Mouse (Mus musculus): ENCODE measurements around the gene Slc9a3r1.

The Slc9a3r1 gene

DNA sequence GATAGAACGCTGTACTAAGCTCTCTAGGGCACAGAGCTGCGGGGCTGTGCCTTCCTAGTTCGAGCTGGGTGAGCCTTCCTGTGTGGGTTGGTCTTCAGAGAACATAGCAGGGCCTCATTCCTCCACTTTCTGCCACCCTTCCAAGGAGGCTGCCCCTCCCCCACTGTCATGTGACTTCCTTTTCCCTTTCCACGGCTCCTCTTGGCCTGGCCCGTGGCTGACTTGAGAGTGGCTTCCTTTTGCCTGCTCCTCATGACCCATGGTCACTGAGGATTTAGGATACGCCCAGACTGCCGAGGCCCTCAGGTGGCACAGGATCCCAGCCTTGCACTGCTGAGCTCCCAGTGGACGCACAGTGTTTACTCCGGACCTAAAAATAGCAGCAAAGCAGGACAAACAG, 29.0 kb downstream of the Slc9a3r1 start:
- DNase-seq (ENCODE audit: low spot score) = no peak

DNA sequence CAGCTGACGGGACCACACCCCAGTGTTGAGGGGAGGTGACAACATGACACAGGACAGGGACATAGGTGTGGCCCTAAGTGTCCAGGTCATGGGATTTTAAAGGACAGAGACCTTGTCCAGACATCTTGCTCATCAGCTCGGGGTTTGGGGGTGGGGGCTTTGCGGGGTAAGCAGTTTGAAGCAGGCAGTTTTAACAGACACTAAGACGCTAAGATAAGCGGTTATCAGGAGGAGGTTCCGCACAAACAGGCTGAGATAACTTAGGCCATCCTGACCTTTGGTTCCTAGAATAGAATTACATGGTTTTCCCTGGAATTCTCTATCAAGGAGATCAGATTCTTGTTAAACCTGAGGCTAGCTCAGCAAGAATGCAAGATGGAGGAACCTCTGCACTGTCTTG, 31.6 kb downstream of the Slc9a3r1 start:
- no peak for DNase-seq (ENCODE audit: low spot score)

DNA sequence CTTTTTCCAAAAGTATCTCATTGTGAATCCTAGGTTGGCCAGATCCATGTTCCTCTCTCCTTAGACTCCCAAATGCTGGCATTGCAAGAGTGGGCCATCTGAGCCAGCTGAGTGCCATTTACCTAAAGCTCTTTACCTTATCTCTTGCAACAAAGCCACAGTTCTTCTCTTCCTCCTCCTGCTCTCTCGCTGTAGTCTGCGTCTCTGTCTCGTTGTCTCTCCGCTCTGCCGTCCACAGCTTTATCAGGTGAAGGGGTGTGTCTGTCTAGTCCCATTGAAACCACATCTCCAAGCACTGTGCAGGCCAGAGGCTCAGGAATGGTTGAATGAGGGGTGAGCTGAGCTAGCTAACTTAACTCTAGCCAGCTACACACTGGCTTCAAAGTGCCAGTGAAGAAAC, 32.8 kb downstream of the Slc9a3r1 start:
- no peak for DNase-seq (ENCODE audit: low spot score)

DNA sequence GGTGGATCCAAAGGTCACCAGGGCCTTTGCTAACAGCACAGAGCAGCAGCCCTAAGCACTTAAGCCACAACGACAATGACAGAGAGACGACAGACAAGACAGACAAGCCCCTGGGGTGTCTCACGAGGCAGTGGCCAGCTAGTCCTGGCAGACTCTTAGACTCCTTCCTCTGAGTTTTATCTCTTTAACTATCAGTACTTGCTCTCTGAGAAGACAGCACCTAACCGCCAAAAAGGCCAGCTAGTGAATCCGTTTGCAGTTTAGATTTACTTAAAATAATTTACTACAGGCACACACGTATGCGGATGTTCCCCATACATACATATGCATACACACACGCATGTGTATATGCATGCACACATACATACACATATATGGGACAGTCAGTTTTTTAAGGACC, 34.4 kb downstream of the Slc9a3r1 start:
- no peak for DNase-seq (ENCODE audit: low spot score)

DNA sequence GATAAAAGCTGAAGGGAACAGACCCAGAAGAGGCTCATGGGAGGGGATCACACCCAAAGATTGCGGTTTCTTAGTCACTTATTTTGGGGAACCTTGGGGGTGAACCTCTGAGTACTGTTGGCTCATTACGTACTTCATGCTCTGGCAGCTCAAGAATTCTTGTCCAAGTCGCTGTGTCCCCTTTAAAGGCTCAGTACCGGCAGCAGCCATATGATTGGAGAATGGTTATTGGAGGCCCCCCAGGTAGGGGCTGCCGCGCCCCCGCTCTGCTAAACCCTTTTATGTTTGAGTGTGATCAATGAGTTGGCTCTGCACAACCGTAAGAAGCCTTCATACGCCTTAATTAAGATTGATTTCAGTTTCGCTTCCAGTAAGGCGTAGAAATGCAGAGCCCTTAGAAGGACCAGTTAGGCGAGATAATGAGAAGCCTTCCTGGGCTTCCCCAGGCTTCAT, 35.8 kb downstream of the Slc9a3r1 start:
- DNase-seq (ENCODE audit: low spot score) = no peak

DNA sequence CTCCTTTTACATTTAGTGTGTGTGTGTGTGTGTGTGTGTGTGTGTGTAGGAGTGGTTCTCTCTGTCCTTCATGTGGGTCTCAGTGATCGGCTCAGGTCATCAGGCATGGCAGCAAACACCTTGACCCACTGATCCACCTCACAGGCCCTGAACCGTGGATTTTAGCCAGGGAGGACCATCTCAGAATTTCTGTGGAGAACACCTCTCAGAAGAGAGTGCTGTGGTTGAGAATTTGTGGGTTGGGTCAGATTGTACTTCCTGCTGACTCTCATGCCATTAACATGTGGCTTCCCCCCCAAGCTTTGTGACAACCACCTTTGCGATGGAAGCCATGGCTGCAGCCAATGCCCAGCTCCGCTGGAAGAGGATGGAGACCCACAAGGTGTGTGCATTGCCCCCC, 37.4 kb downstream of the Slc9a3r1 start:
- no peak for DNase-seq (ENCODE audit: low spot score)

DNA sequence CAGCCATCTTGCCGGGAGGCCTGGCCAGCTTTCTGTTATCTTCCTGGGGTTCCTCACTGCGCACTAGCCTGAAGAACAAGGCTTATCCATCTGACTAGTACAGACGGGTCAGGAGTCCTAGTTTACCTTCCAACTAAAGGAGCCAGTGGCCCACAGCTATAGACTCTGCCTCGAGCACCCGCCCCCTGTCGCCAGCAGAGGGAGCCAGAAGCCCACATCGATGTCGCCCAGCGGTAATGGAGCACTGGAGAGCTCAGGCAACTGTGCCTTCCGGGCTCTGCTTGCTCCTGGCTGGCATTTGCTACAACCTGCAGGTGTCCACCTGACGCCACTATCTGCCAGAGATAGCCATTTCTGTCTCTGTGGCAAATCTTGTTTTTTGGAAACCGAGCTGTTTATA, 39.2 kb downstream of the Slc9a3r1 start:
- DNase-seq (ENCODE audit: low spot score) = peak; percentile 69

DNA sequence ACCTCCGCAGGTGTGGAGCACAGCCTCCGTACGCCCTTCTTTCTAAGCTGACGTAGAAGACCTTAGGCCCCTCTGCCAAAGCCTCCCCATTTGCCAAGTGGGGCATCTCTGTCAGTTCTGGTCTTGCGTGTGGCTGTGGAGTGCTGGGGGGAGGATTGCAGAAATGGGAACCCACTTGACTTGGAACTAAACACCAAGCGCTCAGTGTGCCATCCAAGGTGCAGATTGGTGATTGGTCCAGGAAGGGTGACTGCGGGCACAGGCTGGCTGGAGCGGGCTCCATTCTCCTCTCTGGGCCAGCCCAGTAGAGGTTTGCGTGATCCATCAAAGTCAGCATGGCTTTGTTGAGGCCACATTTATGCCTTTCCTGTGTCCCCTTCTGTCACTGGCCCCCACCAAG, 39.6 kb downstream of the Slc9a3r1 start:
- DNase-seq (ENCODE audit: low spot score) = no peak

DNA sequence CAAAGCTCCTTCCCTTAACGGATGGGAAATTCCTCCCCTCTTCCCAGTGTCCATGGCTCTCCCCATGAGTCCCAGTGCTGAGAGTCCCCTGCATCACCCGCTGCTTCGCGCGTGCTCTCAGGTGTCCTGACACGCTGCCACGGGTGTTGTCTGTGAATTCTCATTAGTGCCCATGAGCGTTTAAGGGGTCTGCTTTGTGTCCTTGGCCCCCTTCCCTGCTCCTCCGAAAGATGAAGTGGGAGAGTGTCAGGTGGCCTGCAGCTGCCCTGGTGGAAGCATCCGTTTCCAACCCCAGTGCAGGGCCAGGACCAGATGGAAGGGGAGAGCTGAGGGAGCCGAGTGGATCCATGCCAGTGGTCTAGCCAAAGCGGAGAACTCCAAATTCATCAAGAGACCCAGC, 45.0 kb downstream of the Slc9a3r1 start:
- no peak for DNase-seq (ENCODE audit: low spot score)

DNA sequence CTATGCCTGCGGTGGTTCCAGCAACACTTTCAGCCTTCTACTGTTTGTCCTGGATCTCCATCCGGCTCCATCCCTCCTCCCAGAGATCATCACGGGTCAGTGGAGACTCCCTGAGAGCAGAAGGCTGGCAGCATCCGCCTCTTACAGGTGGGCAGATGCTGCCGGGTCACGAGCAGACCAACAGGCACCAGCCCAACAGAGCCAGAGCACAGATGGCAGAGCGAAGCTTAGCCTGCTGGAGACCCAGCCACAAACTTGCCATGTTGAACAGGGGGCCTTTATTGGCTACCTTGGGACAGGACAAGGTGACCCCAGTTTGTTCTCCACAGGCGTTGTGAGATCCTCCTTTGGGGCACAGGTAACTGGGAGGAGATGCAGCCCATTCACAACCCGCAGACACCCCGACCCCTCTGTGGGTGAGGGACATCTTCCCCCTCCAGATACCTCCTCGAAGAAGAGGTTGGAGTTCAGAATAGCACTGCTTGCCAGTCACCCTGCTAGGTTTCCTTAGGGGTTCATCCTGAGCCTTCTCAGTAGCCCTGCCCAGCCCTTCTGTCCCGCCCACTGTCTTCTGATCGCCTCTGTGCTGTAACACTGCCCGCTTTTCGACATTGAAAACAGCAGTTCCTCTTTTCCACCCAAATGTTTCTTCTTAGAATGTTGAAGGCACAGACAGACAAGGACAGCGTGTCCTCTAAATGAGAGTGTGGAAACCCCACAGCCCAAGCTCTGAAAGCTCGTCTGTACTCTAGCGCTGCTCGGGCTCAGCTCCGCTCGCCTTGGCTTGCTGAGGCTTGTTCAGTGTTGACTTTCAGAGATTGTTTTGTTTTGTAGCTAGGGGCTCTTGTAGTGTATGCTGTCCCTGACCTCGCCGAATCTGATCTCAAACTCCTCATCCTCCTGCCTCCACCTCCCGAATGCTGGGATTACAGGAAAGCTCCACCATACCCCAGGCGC, 45.9 kb downstream of the Slc9a3r1 start:
- no peak for DNase-seq (ENCODE audit: low spot score)

DNA sequence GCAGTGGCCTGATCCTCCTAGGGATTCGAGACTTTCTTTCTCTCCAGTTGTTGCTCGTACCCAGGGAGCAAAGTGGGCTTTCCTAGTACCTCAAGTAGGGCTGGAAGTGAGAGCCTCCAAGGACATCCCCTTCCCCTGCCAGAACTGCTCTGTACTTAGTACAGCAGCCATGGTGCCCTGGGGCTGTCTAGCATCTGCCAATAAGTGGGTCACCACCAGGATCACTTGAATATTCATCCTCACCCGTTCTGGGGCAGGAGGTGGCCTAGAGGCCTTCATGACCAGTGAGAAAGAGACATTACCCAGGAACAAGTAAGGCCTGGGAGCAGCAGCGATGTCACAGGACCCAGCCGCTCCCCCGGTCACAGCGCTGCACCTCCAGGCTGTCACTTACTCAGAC, 46.8 kb downstream of the Slc9a3r1 start:
- no peak for DNase-seq (ENCODE audit: low spot score)

DNA sequence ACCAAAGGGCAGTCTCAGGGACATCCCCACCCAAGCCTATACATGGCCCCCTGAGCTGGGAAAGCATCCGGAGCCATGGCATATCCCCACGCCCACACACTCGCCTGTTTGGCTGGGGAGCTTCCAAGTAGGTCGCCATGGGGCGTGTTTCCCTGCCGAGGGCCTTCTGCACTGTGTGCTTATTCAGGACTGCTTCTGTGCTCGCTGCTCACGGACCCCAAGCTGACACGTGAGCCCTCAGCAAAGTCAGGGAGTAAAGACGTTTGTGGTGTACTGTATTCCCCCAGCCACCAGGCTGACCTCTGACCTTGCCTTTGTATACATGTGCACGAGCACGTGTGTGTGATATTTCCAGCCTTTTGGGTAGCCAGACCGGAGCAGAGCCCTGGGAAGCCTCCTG, 49.0 kb downstream of the Slc9a3r1 start:
- DNase-seq (ENCODE audit: low spot score) = no peak

DNA sequence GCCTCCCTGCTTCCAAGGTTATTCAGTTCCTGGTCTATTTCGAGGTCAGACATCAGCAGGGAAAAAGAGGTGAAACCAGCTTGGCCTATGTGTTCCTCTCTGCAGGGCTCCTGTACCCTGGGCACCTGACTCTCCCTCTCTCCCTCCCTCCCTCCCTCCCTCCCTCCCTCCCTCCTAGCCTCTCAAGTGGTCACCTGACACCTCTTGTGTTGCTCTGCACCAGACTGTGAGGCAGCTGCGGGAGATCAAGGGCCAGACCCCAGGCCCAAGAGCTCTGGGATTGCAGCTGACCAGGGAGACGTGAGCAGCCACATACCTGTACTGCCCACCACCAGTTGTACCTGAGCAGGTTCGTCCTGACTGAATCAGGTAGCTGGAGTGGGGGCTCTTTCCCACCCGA, 52.0 kb downstream of the Slc9a3r1 start:
- DNase-seq (ENCODE audit: low spot score) = no peak

DNA sequence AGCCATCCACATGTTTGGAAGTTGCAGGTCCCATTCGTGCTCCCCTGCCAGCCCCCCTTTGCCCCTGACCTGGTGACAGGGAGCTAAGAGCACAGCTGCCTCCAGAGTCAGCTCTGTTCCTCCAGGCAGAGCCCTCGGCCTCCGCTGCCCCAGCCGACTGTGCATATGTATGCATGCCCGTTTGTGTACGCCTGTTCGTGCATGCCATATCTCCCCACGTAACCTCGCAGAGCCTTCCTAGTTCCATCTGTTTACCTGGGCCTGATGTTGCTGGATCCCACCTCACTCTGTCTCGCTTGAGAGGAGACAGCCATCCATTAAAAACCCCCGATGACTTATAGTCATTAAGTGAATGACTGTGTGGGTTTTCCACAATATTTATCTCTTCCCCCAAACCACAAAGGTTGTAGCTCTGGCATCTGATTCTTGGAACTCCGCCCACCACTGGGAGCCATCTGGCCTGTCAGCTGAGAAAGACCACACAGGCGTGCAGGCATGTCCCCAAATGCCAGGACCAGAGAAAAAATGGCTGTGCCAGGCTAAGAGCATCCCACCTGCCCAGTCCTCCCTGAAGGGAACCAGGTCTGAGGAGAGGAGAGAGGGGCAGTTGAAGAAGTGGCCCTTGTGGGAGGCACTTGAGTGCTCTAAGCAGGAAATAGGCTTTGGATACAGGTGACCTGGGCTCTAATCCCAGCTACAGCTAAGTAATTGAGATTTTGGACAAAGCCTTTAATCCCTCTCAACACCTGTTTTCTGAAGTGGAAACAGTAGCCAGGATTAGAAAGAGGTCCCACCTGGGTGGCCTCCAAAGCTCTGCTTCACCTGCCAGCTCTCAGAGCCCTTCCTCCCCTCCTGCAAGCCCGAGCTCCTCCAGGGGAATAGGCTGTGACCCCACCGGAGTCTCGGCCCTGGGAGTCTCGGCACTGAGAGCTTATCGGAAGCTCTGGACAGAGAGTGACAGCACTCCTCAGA, 54.6 kb downstream of the Slc9a3r1 start:
- DNase-seq (ENCODE audit: low spot score) = no peak

DNA sequence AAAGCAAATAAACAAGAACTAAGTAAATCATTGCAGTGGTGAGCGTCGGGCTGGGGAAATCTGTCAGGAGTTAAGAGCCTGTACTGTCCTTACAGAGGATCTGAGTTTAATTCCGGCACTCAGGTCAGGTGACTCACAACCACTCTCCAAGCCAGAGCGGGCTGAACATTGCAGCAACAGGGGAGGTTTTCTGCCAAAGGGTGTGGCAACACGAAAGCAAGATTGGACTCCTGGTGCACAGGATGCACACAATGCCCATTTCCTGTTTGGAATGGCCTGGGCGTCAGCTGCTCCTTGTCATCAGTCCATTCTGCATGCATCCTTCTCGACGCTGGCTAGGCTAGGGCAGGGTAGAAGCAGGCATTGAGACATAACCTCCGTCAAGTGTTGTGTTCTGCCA, 56.1 kb downstream of the Slc9a3r1 start:
- no peak for DNase-seq (ENCODE audit: low spot score)

DNA sequence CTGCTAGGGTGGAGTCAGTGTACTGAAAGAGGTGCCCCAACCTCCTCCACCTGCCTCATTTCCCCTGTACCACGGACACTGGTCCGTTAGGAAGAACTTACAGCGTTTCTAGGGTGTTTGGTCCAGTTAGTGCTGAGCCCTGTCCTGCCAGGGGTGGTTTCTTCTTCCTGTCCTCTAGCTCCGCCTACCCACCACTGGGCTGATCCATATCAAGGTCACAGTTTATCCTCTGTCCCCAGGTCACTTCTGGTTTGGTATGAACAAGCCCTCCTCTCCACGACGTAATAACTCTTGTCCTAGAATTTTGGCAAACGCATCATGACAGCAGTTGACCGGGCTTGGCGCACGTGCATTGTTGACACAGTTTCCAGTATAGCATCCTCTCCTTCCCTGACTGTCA, 56.5 kb downstream of the Slc9a3r1 start:
- DNase-seq (ENCODE audit: low spot score) = no peak

DNA sequence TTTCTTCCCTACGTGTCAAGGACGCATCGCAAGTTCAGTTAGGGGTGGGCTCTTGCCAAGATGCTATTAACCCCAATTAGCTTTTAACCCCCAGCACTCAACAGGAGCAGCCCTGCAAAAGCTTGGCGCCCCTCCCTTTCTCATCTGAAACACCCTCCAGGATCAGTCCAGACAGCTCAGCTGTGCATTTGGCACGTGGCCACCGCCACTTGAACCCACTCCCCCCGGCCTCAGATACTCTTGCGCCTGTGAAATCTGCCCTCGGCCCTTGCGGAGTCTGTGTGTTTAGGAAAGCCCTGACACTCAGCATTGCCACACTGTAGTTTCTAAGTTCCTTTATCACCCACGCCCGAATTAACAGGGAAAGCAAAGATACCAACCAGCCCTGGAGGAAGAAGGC, 58.9 kb downstream of the Slc9a3r1 start:
- no peak for DNase-seq (ENCODE audit: low spot score)

DNA sequence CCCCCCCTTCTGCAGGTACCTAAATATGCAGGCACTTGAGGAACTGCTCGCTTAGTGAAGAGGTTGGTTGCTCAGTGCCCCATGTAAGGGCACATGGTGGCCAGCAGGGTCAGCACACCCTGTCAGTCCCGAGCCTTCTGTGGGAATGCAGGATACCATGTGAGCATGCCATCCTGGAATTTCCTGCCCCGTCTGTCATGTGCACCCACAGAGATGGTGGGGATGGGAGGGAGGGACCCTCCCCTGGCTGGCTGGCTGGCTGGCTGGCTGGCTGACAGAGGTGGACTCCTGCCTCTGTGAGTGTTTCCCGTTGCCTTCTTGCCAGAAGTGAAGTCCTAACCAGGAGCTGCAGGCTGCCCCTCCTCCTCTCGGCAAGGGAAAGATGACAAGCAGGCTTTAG, 59.4 kb downstream of the Slc9a3r1 start:
- DNase-seq (ENCODE audit: low spot score) = no peak

DNA sequence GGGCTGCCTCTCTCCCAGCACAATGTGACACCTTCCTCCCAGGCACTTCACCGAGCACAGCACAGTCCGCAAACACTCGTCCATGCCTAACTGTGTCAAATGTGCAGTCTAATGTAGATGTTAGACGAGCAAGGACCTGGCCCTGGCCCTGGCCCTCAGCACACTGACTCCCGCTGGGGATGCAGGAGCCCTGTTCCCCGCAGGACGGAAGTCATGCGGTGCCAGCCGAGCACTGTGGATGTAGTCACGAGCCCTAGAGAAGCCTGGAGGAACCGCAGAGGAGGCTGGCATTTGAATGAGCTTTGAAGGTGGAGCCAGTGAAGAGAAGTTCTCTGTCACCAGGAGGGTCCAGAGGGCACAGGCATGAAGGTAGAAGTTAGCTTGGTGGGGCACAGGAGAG, 60.3 kb downstream of the Slc9a3r1 start:
- DNase-seq (ENCODE audit: low spot score) = no peak

DNA sequence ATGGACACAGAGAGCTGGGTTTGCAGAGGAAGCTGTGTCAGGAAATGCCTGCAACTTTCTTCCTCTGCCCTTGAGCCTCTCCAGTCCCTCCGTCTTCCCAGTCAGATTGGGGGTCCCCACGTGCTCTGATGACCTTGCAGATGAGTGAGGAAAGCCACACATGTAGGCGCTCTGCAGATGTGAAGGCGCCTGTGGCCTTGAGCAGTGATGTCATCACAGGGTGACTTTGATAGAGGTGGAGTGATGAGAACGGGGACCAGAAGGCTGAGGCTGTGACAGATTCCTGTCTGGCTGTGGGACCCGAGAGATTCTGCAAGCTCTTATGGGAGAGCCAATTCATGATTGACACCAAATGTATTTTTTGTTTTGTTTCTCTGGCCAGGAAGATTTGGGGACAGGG, 60.7 kb downstream of the Slc9a3r1 start:
- no peak for DNase-seq (ENCODE audit: low spot score)

DNA sequence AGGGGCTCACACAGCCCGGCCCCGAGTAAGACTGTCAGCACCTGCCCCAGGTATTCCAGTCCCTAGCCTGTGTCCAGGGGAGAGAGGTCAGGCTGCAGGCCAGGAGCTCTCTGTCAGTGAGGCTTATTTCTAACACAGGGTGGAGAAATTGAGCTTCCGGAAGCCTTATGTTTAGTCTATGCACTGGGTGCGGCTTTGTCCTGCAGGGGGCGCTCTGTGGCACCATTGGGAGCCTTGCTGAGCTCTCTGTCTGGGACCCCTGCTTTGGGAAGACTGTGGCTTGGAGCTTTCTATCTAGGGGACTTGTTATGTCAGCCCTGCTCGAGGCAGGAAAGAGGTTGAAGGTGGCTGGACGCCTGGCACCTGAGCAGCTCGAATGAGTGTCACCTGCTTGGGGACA, 61.7 kb downstream of the Slc9a3r1 start:
- DNase-seq (ENCODE audit: low spot score) = peak; percentile 57

DNA sequence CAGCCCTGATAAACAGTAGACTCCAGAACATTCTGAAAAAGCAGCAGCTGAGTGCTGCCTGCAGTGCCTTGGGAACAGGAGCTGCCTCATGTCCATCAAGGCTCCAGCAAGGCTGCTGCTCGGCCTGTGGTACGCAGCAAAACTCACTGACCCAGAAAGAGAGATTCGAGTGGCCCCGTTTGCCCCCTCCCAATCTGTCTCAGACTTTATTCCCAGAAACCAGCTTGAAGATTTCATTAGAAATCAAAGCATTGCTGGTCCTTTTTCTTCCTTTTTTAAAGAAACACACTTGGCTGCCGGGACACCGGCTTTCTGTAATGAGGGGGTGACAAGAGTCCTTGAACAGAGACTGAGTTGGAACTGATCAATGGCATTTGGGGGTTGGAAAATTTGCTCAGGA, 62.2 kb downstream of the Slc9a3r1 start:
- no peak for DNase-seq (ENCODE audit: low spot score)

Measured in ovary, postnatal 14 days (tissue).